Mouse (Mus musculus) intestine, embryonic 16.5 days (tissue): Measurements from ENCODE around the gene Ppm1g. TPM values are rescaled to one million over a fixed set of nuclear protein-coding genes. Genes with fewer than 3 reads are reported as not detected.

ENCODE experiments used
- ATAC-seq: fragments of 200-750 bp; cut with Nextera tagmentation; 2 replicates; pipeline ENCODE4 v1.8.0; 2017; ENCODE audit warnings: moderate TSS enrichment, moderate library complexity
- H3K27ac ChIP-seq: fragments of 300-500 bp; sonication (generic); 2 replicates; pipeline ENCODE4 v1.5.1; 2014; ENCODE audit warnings: mild to moderate bottlenecking, low read length
- H3K27me3 ChIP-seq: fragments of 300-500 bp; sonication (generic); replicated peaks from 2 replicates; pipeline ENCODE4 v1.6.1; 2014; ENCODE audit warnings: low read length, control low read depth, mixed read lengths; ENCODE audit not compliant: control insufficient read depth, insufficient read depth
- H3K36me3 ChIP-seq: fragments of 300-500 bp; sonication (generic); 2 replicates; pipeline ENCODE4 v1.6.1; 2014; ENCODE audit warnings: low read length, control low read depth; ENCODE audit not compliant: control insufficient read depth, insufficient read depth
- H3K4me1 ChIP-seq: fragments of 300-500 bp; sonication (generic); 2 replicates; pipeline ENCODE4 v1.6.1; 2014; ENCODE audit warnings: low read length, control low read depth, mixed read lengths; ENCODE audit not compliant: control insufficient read depth, insufficient read depth
- H3K4me2 ChIP-seq: fragments of 300-500 bp; sonication (generic); 2 replicates; pipeline ENCODE4 v1.6.1; 2014; ENCODE audit warnings: low read depth, low read length, control low read depth
- H3K4me3 ChIP-seq: fragments of 300-500 bp; sonication (generic); 2 replicates; pipeline ENCODE4 v1.5.1; 2014; ENCODE audit warnings: mild to moderate bottlenecking, low read length
- H3K9ac ChIP-seq: fragments of 300-500 bp; sonication (generic); 2 replicates; pipeline ENCODE4 v1.6.1; 2014; ENCODE audit warnings: low read depth, low read length
- H3K9me3 ChIP-seq: fragments of 300-500 bp; sonication (generic); 2 replicates; pipeline ENCODE4 v1.6.1; 2016; ENCODE audit warnings: low read length, control low read depth; ENCODE audit not compliant: control insufficient read depth
- WGBS: fragments of 180-500 bp; shearing (Covaris S2); extraction: QIAGEN DNeasy Blood & Tissue Kit; methylation state at CpG from one replicate; pipeline ENCODE4 v1.1.7; 2014; 5-methylcytosine and 5-hydroxymethylcytosine counted together
- polyA plus RNA-seq: library from polyadenylated mRNA; unstranded; fragments of >200 nt; fragmentation: Nextera tagmentation; extraction: Ambion mirVana; gene quantifications from 2 replicates; pipeline ENCODE4 v1.2.1, GENCODE M21; 2015

The Ppm1g gene
- polyA plus RNA-seq, 1 experiment from 2014 or later, result 122 TPM

- H3K4me1 ChIP-seq, result peaks cover 6% of the 10 kb centered on the region
- peak; percentile 30 for ATAC-seq
- 17% methylated on average over 6 of the region's 6 CpGs for WGBS
Observed at GRCm38 (mm10) chr5:31153516-31154151, 66.9 kb downstream of the Ppm1g start.

More at GRCm38 (mm10) chr5:31153516-31154151, 66.9 kb downstream of the Ppm1g start:
- Histone ChIP-seq H3K4me2 (peak overlapping the region; percentile 86), H3K9me3 (no peaks in the 10 kb centered on the region), H3K9ac (peak overlapping the region; percentile 81), H3K27ac (peak overlapping the region; percentile 50), H3K36me3 (peaks cover 13% of the 10 kb centered on the region), H3K27me3 (no peaks in the 10 kb centered on the region), H3K4me3 (peak overlapping the region; percentile 73)

Other genes starting within 250 kb of the Ppm1g start
- gene Atraid, start 172.4 kb downstream of the Ppm1g start, polyA plus RNA-seq, result 180 and 190 TPM in 2 replicates
- 18.8 TPM in 2 replicates for gene Slc5a6, start 171.8 kb downstream of the Ppm1g start, polyA plus RNA-seq
- 16.8 and 18.2 TPM in 2 replicates for gene Cad, start 165.9 kb downstream of the Ppm1g start, polyA plus RNA-seq
- gene Dnajc5g, start 114.4 kb downstream of the Ppm1g start, polyA plus RNA-seq, result not detected in 2 replicates
- gene Slc30a3, start 112.5 kb downstream of the Ppm1g start, polyA plus RNA-seq, result 0.12 and 0.15 TPM in 2 replicates
- not detected in 2 replicates for gene Trim54, start 104.0 kb downstream of the Ppm1g start, polyA plus RNA-seq
- gene Ucn, start 81.9 kb downstream of the Ppm1g start, polyA plus RNA-seq, result not detected in 2 replicates
- 80.3 and 84.4 TPM in 2 replicates for gene Mpv17, start 66.4 kb downstream of the Ppm1g start, polyA plus RNA-seq
- gene Gm29609, start 40.8 kb downstream of the Ppm1g start, polyA plus RNA-seq, result 1.1 TPM in 2 replicates
- 56.4 and 60.3 TPM in 2 replicates for gene Gtf3c2, start 40.5 kb downstream of the Ppm1g start, polyA plus RNA-seq
- gene Snx17, start 27.5 kb downstream of the Ppm1g start, polyA plus RNA-seq, result 143 and 149 TPM in 2 replicates
- 67.1 and 67.6 TPM in 2 replicates for gene Eif2b4, start 27.3 kb downstream of the Ppm1g start, polyA plus RNA-seq
- gene Zfp513, start 18.4 kb downstream of the Ppm1g start, polyA plus RNA-seq, result 5.5 and 6.0 TPM in 2 replicates
- gene Nrbp1, start 20.2 kb upstream of the Ppm1g start, polyA plus RNA-seq, result 132 and 140 TPM in 2 replicates
- 0.27 TPM in 1 of 2 replicates, not detected in the other for gene Gm9970, start 20.5 kb upstream of the Ppm1g start, polyA plus RNA-seq
- gene Krtcap3, start 31.0 kb upstream of the Ppm1g start, polyA plus RNA-seq, result 70.1 and 71.1 TPM in 2 replicates
- gene Ift172, start 70.4 kb upstream of the Ppm1g start, polyA plus RNA-seq, result 19.5 and 21.5 TPM in 2 replicates
- gene Fndc4, start 75.4 kb upstream of the Ppm1g start, polyA plus RNA-seq, result 18.3 and 19.3 TPM in 2 replicates
- gene Gckr, start 76.8 kb upstream of the Ppm1g start, polyA plus RNA-seq, result 0.80 and 1.2 TPM in 2 replicates
- gene Zfp512, start 231.7 kb upstream of the Ppm1g start, polyA plus RNA-seq, result 28.9 and 31.2 TPM in 2 replicates